Mouse (Mus musculus) A20 (cell line): ENCODE results near the gene Ankdd1b.
A peak's percentile ranks its signal among the peaks of the same experiment; 100 is the strongest.

ENCODE experiments used
- DNase-seq: peaks from one replicate; pipeline ENCODE4 v3.0.0-alpha.2; 2011; ENCODE audit warnings: low read depth, low spot score

Gene Ankdd1b

DNA sequence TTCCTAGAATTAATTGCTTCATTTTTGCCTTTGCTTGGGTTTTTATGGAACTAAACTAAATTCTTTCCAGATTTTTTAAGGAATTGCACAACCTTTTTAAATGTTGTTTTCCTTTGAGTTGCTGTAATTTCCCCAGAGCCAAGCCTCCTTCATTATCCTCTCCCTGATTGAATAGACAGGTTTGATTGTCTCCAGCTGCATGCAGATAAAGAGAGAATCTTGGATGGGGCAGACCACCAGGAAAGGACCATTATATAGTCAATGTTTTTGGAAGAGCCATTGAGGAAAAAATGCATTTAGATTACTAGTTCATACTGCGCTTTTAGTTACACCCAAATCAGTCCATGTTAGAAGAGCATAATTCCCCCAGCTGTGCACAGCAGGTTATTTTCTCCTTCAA, 62.2 kb downstream of the Ankdd1b start:
- no peak for DNase-seq

DNA sequence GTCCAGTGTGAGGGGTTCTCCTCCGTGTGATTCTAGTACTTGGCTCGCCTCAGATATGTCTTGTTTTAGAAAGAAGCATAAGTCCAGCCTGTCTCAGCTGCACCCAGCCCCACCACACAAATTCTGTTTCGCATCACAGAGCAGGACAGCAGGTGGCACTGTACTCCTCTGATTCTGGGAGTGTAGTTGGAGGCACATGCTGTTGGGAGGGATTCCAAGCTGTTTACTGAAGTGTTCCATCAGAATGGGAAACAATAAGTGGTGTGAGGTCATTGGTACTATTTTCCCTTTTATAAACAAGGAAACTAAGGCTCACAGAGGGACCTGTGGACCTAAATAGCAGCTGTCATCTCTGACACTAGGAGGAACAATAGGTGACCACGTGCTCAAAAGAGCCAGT, 64.0 kb downstream of the Ankdd1b start:
- DNase-seq = peak; percentile 50

DNA sequence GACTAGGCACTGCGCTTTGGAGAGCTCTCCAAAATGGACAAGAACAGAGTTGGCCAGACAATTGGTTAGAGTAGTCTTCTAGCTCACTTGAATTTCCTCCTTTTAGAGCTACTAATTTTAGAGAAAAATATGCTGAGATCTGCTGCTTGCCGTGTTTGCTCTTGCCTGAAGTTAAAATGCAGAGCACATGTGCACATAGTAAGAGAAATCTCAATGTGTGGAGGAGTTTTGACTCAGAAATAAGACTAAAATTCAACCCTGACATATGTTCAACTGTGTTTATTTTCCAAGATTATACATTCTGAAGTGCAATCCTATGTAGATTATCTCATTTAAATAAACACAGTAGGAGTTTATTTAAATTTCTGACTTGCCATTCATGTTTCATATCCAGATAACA, 65.5 kb downstream of the Ankdd1b start:
- DNase-seq = no peak

DNA sequence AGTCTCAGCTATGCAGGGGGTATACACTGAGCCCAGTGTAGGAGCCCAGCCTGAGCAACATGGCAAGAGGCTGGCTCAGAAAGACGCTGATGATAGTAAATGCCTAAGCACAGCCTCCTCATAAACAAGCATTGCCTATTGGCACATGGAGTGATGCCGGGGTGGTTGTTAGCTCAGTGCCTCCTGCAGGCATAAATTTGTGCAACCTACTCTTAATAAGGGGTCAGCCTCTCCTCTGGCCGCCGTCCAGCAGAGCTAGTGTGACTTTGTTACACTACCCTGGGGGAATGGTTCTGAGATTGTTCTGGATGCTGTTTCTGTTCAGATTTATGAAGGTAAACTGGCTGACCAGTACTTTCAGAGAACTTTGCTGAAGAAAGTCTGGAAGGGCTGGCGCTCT, 69.7 kb downstream of the Ankdd1b start:
- no peak for DNase-seq

DNA sequence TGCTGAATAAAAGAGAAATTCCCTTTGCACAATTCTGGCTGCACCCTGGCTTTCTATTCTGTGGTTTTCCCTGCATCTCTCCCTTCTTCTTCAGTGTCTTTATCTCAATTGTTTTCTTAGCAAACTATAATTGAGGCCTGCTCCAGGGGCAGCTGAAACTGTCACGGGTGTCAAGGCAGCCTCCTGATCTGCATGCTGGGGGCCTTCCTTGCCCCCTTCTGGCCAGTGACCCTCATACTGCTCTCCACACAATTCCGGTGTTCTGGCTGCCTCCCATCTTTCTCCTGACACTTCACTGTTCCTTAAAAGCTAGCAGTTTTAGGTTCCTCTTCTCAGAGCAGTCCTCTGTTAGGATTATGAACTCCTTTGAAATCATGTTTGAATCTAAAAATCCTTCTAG, 81.7 kb downstream of the Ankdd1b start:
- DNase-seq = peak; percentile 9

DNA sequence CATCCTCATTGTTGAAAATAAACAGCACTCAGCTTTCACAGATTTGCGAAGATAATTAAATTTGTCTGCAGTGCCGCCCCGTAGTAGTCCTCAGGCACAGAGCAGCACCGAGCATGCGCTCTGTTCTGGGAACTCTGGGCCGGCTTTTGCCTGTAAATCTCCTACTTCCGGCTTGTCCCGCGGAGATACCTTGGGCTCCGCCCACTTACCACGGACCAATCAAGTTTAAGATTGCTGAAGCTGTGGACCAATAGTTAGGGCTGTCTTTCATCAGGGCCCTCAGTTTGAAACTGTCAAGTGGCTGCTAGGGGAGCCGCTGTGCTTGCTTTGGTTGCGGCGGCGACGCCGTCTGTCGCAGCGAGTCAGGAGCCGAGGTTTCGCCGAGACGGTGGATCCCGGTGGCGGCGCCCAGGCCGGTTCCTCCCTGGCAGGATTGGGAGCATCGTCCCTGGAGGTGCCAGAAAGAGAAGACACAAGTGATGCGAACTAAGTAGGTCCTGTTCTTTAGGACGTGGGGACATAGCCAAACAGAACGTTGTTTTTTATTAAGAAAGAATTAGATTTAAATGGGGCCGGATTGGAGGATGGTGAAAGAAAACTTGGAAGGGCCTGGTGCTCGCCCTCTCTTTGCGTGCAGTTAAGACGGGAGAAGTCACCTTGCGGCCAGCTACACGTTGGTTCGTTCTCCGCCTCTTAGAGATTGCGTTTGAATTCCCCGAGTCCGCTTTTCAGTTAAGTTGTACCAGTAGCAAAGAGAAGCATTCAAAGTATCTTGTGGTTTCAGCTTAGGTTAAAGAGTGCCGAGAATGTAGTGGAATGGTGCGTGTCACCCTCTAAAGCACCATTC, 82.7 kb downstream of the Ankdd1b start, which contains the start of gene Poc5:
Gene Poc5 (plus strand): TSS at position 253 of the 847 bp plus-strand sequence.
- peak; percentile 99 for DNase-seq

DNA sequence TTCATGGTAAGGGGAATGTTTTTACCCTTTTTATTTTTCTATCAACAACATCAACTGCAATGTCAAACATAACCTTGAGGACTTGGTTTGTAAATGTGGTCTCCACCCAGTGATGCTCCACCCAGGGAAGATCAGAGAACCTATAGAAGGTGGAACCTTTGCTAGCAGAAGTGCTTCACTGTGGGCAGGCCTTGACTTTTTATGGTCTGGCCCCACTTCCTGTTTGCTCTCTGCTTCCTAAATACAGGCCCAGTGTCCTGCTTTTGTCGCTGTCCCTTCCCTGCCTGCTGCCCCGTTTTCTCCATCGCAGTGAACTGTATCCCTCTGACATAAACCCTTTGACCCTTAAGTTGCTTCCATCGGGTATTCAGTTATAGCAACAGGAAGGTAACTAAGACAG, 93.1 kb downstream of the Ankdd1b start:
- DNase-seq = no peak

DNA sequence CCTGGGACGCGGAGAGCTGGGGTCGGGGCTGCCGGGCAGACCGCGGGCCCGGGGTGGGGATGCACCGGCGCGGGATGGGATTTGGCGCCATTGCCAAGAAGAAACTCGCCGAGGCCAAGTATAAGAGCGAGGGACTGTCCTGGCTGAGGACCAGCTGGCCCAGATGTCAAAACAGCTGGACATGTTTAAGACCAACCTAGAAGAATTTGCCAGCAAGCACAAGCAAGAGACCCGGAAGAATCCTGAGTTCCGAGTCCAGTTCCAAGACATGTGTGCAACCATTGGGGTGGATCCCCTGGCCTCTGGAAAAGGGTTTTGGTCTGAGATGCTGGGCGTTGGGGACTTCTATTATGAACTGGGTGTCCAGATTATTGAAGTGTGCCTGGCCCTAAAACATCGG, 94.1 kb downstream of the Ankdd1b start:
- no peak for DNase-seq

DNA sequence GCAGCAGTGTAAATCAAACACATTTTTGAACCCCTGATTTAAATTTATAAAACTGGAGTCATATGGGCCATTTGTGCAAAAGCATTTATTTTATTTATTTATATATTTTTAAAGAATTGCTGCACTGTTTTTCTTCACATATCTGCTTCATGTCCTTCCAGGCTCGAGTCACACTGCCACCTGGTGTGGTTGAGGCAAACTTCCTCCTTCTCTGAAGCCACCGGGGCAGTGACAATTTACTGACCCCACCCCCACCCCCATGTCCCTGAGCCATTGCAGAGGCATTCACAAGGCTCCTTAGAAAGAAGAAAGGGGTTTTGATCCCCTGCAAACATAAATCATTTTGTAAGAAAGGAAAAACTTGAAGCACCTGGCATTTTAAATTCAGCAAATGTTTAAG, 95.5 kb downstream of the Ankdd1b start:
- peak; percentile 58 for DNase-seq
